Mouse (Mus musculus) heart, embryonic 16.5 days (tissue): Measurements from ENCODE around the gene C1qtnf1. TPM values are rescaled to one million over a fixed set of nuclear protein-coding genes. Genes with fewer than 3 reads are reported as not detected.
A peak's percentile ranks its signal among the peaks of the same experiment; 100 is the strongest.

ENCODE experiments used
- ATAC-seq: fragments of 200-750 bp; cut with Nextera tagmentation; replicated peaks from 2 replicates; pipeline ENCODE4 v1.8.0; 2017; ENCODE audit warnings: moderate number of reproducible peaks; ENCODE audit not compliant: insufficient read depth, low FRiP score; ENCODE audit errors: extremely low read depth
- H3K27ac ChIP-seq: fragments of 300-500 bp; sonication (generic); 2 replicates; pipeline ENCODE4 v1.5.1; 2014; ENCODE audit warnings: mild to moderate bottlenecking, low read length, control low read depth, moderate library complexity
- H3K27me3 ChIP-seq: fragments of 300-500 bp; sonication (generic); 2 replicates; pipeline ENCODE4 v1.6.1; 2014; ENCODE audit warnings: low read length, mixed read lengths; ENCODE audit not compliant: control insufficient read depth, insufficient read depth
- H3K36me3 ChIP-seq: fragments of 300-500 bp; sonication (generic); 2 replicates; pipeline ENCODE4 v1.6.1; 2014; ENCODE audit not compliant: control insufficient read depth, insufficient read depth
- H3K4me1 ChIP-seq: fragments of 300-500 bp; sonication (generic); 2 replicates; pipeline ENCODE4 v1.6.1; 2014; ENCODE audit warnings: low read length, mixed read lengths; ENCODE audit not compliant: control insufficient read depth, insufficient read depth
- H3K4me2 ChIP-seq: fragments of 300-500 bp; sonication (generic); 2 replicates; pipeline ENCODE4 v1.6.1; 2014; ENCODE audit warnings: low read depth, mild to moderate bottlenecking, control low read depth, low read length
- H3K4me3 ChIP-seq: fragments of 300-500 bp; sonication (generic); 2 replicates; pipeline ENCODE4 v1.5.1; 2014; ENCODE audit warnings: mild to moderate bottlenecking, control low read depth, low read length
- H3K9ac ChIP-seq: fragments of 300-500 bp; sonication (generic); 2 replicates; pipeline ENCODE4 v1.6.1; 2014; ENCODE audit warnings: low read length, control low read depth
- H3K9me3 ChIP-seq: fragments of 300-500 bp; sonication (generic); replicated peaks from 2 replicates; pipeline ENCODE4 v1.6.1; 2016; ENCODE audit warnings: low read length; ENCODE audit not compliant: control insufficient read depth
- WGBS: fragments of 180-500 bp; shearing (Covaris S2); extraction: QIAGEN DNeasy Blood & Tissue Kit; methylation state at CpG from one replicate; pipeline ENCODE4 v1.1.7; 2014; 5-methylcytosine and 5-hydroxymethylcytosine counted together
- polyA plus RNA-seq: library from polyadenylated mRNA; unstranded; fragments of >200 nt; fragmentation: Nextera tagmentation; extraction: Ambion mirVana; gene quantifications from 2 replicates; pipeline ENCODE4 v1.2.1, GENCODE M21; 2015

The C1qtnf1 gene
- polyA plus RNA-seq, 1 experiment from 2014 or later: 9.3 TPM

DNA sequence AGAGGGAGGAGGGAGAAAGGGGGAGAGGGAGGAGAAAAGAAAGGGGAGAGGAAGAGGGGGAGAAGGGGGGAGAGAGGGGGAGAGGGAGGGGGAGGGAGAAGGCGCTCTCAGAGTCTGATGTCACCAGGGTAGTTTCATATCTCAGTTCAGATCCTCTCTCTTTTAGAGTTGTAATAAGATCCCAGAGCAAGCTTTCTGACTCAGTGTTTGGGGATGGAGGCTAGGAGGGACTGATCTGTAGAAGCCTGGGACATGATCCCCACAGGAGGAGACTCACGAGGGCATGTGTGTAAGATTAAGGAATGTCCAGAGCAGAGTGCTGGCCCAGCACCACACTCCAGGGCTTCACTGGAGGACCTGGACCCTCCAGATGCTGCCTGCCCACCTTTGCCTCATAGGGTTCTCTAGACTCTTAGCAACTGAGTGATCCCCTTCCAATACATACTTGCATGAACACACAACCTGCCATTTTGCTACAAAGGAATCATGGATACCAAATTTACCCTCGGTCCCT lies 680 bp upstream of the C1qtnf1 start:
- WGBS: 41% methylated on average over 3 of the region's 3 CpGs
- Histone ChIP-seq H3K4me1 (peaks cover 38% of the 10 kb centered on the region), H3K4me2 (peak overlapping the region; percentile 61), H3K9ac (no peak overlapping the region), H3K36me3 (no peaks in the 10 kb centered on the region), H3K27me3 (peaks cover 4% of the 10 kb centered on the region; the same call in 1 of the 2 replicates), H3K9me3 (no peaks in the 10 kb centered on the region), H3K27ac (peak overlapping the region; percentile 60; the same call in 1 of the 2 replicates), H3K4me3 (no peak overlapping the region)
- no peak for ATAC-seq

DNA sequence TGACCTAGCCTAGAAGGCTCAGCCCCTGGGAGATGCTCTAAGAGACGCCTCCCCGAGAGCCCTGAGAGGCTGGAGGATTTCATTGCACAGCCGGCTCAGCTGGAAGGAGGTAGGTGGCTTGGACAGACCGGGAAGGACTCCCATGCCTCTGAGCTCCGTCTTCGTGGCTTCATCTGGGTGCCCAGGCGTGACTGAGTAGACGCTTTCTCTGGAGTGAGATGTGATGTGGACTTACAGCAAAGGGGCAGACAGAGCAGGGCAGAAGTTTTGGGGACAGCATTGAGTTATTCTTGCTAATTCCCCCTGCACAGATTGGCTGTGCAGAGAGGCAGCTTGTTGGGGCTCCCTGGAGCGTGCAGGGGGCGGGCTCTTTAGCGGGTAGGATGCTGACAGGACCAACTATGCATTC lies 461 bp downstream of the C1qtnf1 start:
- Histone ChIP-seq H3K36me3 (no peaks in the 10 kb centered on the region), H3K27ac (peak overlapping the region; percentile 81), H3K9me3 (no peaks in the 10 kb centered on the region), H3K4me2 (peak overlapping the region; percentile 61), H3K27me3 (peaks cover 4% of the 10 kb centered on the region; the same call in 1 of the 2 replicates), H3K4me3 (peak overlapping the region; percentile 44), H3K4me1 (peaks cover 36% of the 10 kb centered on the region), H3K9ac (peak overlapping the region; percentile 65)
- no peak for ATAC-seq
- 7% methylated on average over 11 of the region's 11 CpGs for WGBS

DNA sequence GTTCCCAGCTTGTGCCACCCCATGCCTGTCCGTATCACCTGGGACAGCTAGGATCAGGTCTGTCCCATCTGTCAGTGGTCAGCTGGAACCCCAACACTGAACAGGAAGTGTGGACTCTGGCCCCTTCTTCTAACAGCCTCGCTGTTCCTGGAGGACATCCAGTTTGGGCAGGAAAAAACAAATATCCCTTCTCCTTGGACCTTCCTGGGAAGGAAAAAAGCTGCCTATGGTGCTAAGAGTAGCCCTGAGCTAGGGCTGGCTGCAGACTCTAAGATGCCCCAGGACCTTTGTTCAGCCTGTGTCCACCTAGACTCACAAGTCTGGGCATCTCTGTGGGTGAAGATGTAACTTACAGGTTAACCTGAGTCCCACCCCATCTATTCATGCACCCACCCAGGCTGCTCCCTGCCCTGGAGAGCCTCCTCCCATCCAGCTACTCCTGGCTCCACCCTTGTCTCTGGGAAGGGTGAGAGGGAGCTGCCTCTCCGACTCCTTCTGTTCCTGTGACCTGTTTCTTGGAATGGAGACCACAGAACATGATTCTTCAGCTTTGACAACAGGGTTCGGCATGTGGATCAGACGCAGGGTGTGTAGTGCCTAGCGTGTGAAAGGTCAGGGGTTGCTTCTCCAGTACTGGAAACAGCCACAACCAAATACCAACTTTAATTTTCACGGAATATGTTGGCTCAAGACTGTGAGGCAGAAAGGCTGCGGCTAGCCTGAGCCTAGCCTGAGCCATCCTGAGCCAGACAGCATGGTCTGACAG lies 1.1 kb downstream of the C1qtnf1 start:
- Histone ChIP-seq H3K9ac (no peak overlapping the region; the same call in none of the 2 replicates), H3K4me3 (peak overlapping the region; percentile 44), H3K4me1 (peaks cover 32% of the 10 kb centered on the region), H3K4me2 (peak overlapping the region; percentile 61), H3K9me3 (no peaks in the 10 kb centered on the region), H3K36me3 (no peaks in the 10 kb centered on the region), H3K27me3 (peaks cover 4% of the 10 kb centered on the region; the same call in 1 of the 2 replicates), H3K27ac (peak overlapping the region; percentile 81)
- ATAC-seq: no peak
- WGBS: 44% methylated on average over 8 of the region's 8 CpGs

DNA sequence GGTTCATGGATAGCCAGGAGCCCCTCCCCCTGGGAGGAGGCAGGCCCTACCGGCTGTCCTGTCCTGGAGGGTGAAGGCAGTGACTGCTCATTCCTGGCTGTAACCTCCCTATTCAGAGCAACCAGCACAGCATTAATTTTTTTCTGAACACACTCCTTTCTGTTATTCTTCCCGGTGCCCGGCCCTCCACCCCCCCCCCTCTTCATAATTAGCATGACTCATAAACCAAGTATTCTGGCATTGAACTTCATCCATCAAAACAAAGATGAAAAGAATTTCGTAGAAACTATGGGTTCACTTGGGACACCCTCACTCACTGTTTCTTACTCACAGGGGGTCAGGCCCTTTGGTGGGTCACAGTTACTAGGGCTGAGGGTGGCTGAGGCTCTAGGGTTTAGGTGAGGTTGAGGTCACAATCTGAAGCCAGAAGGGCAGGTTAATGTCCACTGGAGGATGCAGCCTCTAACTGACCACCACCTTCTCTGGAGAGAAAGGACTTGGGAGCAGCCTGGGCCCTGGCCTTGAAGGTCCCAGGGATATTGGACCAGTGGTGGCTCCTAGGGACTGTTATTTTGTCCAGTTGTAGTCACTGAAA lies 2.4 kb downstream of the C1qtnf1 start:
- no peak overlapping the region for H3K4me3 ChIP-seq
- no peak for ATAC-seq
- peak overlapping the region; percentile 28; the same call in 1 of the 2 replicates for H3K9ac ChIP-seq
- 42% methylated on average over 4 of the region's 4 CpGs for WGBS
- H3K4me1 ChIP-seq: peaks cover 27% of the 10 kb centered on the region
- H3K36me3 ChIP-seq: no peaks in the 10 kb centered on the region
- peak overlapping the region; percentile 39 for H3K4me2 ChIP-seq
- peaks cover 4% of the 10 kb centered on the region; the same call in 1 of the 2 replicates for H3K27me3 ChIP-seq
- H3K27ac ChIP-seq: peak overlapping the region; percentile 69
- no peaks in the 10 kb centered on the region for H3K9me3 ChIP-seq

DNA sequence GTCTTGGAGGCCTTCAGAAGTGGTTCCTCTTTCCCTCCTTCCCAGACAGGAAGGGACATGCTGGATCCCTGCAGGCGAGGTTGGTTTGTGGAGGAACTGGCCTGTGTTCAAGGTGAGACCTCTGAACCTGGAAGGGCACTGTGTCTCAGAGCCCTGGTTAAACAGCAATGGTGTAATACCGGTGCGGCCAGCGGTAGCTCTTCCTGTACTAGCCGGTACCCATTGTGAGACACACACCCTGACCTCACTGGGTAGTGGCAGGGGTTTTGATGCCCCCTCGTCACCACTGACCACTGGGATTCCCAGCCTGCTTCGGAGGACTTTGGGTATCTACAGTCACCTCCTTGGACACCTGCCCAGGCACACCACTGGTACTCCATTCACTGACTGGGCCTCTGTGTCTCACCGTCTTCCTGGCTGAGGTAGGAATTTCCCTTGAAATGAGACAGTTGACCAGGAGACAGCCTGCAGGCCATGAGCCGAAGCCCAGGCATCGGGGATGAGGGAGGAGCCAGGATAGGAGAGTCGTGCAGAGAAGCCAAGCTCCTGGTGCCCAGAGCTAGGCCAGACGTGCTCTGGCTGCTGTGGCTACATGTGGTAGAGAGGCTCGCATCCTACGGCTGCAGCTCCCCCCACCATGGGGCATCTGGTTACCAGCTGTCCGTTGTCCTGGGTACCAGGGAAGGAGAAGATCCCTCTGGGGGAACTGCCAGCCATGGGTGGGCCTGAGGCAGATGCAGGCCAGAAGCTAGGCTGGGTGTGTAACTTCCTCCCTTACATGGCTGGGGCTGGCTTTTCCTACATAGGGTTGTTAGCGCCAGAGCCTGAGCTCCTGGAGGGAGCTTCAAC lies 3.3 kb downstream of the C1qtnf1 start:
- WGBS: 70% methylated on average over 16 of the region's 16 CpGs
- Histone ChIP-seq H3K4me3 (no peak overlapping the region), H3K27me3 (peaks cover 4% of the 10 kb centered on the region; the same call in 1 of the 2 replicates), H3K4me2 (no peak overlapping the region), H3K27ac (peak overlapping the region; percentile 49), H3K4me1 (peaks cover 27% of the 10 kb centered on the region), H3K36me3 (no peaks in the 10 kb centered on the region), H3K9me3 (no peaks in the 10 kb centered on the region), H3K9ac (no peak overlapping the region)
- ATAC-seq: no peak

DNA sequence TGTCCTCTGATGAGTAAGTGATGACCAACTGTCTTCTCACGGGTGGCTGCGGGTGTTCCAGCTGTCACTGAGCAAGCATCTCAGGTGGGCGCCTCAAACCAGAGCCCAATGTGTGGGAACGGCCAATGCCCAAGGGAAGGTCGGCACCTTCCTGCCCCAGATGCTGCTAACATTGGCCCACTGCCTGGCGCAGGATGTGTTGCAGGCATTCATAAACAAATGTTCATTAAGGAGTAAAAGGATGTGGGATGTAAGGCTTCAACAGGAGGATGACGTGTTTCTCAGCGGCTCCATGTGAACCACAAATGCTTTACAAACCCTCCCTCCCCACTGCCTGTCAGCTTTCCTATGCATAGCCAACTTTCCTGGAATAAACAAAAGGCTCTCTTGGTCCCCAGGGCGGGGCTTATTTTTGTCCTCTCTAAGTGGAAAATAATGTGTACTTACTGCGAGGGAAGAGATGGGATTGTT lies 5.4 kb downstream of the C1qtnf1 start:
- H3K9me3 ChIP-seq: no peaks in the 10 kb centered on the region
- H3K9ac ChIP-seq: peak overlapping the region; percentile 56
- ATAC-seq: peak; percentile 16; the same call in 1 of the 2 replicates

DNA sequence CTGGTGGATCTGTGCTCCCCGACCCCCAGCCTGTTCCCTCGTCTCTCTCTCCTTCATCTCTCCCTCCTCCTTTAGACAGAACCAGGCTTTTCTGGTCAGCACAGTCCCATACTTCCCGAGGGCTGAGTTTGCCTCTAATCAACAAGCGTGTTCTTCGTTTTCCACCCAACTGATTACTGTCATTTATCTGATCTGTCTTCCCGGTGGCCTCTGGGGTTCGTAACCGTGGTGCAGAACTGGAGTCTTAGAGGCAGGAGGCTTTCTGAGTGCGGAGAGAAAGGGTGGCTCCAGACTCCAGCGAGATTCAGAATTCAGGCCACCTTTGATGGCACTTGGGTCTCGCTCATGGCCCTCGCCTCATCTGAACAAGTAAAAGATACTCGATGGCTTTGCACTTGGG lies 6.1 kb downstream of the C1qtnf1 start:
- ATAC-seq: no peak
- H3K4me3 ChIP-seq: peak overlapping the region; percentile 43
- H3K9ac ChIP-seq: peak overlapping the region; percentile 56
- H3K9me3 ChIP-seq: no peaks in the 10 kb centered on the region
- 33% methylated on average over 13 of the region's 13 CpGs for WGBS
- H3K4me2 ChIP-seq: peak overlapping the region; percentile 60
- peaks cover 18% of the 10 kb centered on the region for H3K4me1 ChIP-seq
- H3K27ac ChIP-seq: peak overlapping the region; percentile 80
- no peaks in the 10 kb centered on the region for H3K36me3 ChIP-seq
- H3K27me3 ChIP-seq: no peaks in the 10 kb centered on the region

More for the DNA sequence above, 5.4 kb downstream of the C1qtnf1 start:
- Histone ChIP-seq H3K36me3 (no peaks in the 10 kb centered on the region), H3K4me3 (peak overlapping the region; percentile 43), H3K4me1 (peaks cover 18% of the 10 kb centered on the region), H3K4me2 (peak overlapping the region; percentile 60), H3K27ac (peak overlapping the region; percentile 80), H3K27me3 (no peaks in the 10 kb centered on the region)
- WGBS: 48% methylated on average over 10 of the region's 10 CpGs

DNA sequence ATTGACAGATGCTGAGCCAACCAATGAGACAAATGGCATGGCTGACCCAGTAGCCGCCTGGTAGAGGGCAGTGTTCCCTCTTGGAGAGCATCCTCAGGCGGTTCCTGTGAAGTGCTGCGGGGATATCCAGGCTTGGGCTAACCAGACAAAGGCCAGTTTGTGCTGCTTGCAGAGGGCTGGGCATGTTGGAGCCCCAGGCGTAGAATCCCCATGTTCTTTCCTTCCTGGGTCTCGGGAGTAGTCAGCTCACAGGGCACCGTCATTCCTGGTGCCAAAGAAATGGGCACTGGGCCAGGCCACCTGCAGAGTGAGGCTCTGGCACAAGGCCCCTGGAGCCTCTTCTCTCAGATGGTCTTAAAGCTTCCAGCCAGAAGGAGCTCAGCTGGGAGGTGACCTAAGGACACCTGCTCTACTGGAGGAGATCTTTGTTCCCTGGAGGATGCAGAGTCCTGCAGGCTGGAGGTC lies 8.5 kb downstream of the C1qtnf1 start:
- Histone ChIP-seq H3K27me3 (no peaks in the 10 kb centered on the region), H3K9ac (no peak overlapping the region), H3K4me2 (no peak overlapping the region), H3K27ac (no peak overlapping the region), H3K4me1 (peaks cover 11% of the 10 kb centered on the region), H3K4me3 (no peak overlapping the region), H3K36me3 (no peaks in the 10 kb centered on the region), H3K9me3 (no peaks in the 10 kb centered on the region)
- no peak for ATAC-seq
- 34% methylated on average over 6 of the region's 6 CpGs for WGBS
